Mouse (Mus musculus) liver, embryonic 13.5 days (tissue): Measurements from ENCODE around the gene Zfp319. TPM values are rescaled to one million over a fixed set of nuclear protein-coding genes. Genes with fewer than 3 reads are reported as not detected.

Experiments
- ATAC-seq: fragments of 200-750 bp; cut with Nextera tagmentation; 2 replicates; pipeline ENCODE4 v1.8.0; 2017; ENCODE audit warnings: low read depth, mild to moderate bottlenecking, moderate number of reproducible peaks, moderate library complexity
- DNase-seq: peaks from one replicate; pipeline ENCODE4 v3.0.0; 2022
- H3K27ac ChIP-seq: fragments of 300-500 bp; sonication (generic); 2 replicates; pipeline ENCODE4 v1.5.1; 2015; ENCODE audit warnings: moderate library complexity, mild to moderate bottlenecking, inconsistent platforms
- H3K27me3 ChIP-seq: fragments of 300-500 bp; sonication (generic); 2 replicates; pipeline ENCODE4 v1.6.1; 2015; ENCODE audit warnings: mild to moderate bottlenecking, inconsistent platforms
- H3K36me3 ChIP-seq: fragments of 300-500 bp; sonication (generic); 2 replicates; pipeline ENCODE4 v1.6.1; 2015; ENCODE audit warnings: mild to moderate bottlenecking, inconsistent platforms
- H3K4me1 ChIP-seq: fragments of 300-500 bp; sonication (generic); replicated peaks from 2 replicates; pipeline ENCODE4 v1.6.1; 2015; ENCODE audit warnings: inconsistent platforms
- H3K4me2 ChIP-seq: fragments of 300-500 bp; sonication (generic); 2 replicates; pipeline ENCODE4 v1.6.1; 2015; ENCODE audit warnings: inconsistent platforms, mild to moderate bottlenecking, moderate library complexity
- H3K4me3 ChIP-seq: fragments of 300-500 bp; sonication (generic); replicated peaks from 2 replicates; pipeline ENCODE4 v1.5.1; 2015; ENCODE audit warnings: mild to moderate bottlenecking, inconsistent platforms
- H3K9ac ChIP-seq: fragments of 300-500 bp; sonication (generic); 2 replicates; pipeline ENCODE4 v1.6.1; 2015; ENCODE audit warnings: mild to moderate bottlenecking, inconsistent platforms
- H3K9me3 ChIP-seq: fragments of 300-500 bp; sonication (generic); replicated peaks from 2 replicates; pipeline ENCODE4 v1.6.1; 2016; ENCODE audit warnings: inconsistent platforms
- WGBS: fragments of 180-500 bp; shearing (Covaris S2); methylation state at CpG from one replicate; pipeline ENCODE4 v1.1.7; 2015; ENCODE audit not compliant: insufficient replicate concordance; 5-methylcytosine and 5-hydroxymethylcytosine counted together
- polyA plus RNA-seq: library from polyadenylated mRNA; unstranded; fragments of >200 nt; fragmentation: Nextera tagmentation; extraction: Ambion mirVana; gene quantifications from 2 replicates; pipeline ENCODE4 v1.2.1, GENCODE M21; 2015

Gene Zfp319
- polyA plus RNA-seq, 1 experiment from 2014 or later: 0.78 TPM

GRCm38 (mm10) chr8:95348356-95348755 lies 16.6 kb upstream of the Zfp319 start:
- Histone ChIP-seq H3K4me1 (peaks cover 13% of the 10 kb centered on the region; the same call in 1 of the 2 replicates), H3K27me3 (peaks cover 53% of the 10 kb centered on the region), H3K9me3 (no peaks in the 10 kb centered on the region), H3K4me2 (no peak overlapping the region), H3K27ac (no peak overlapping the region), H3K4me3 (no peak overlapping the region), H3K9ac (no peak overlapping the region), H3K36me3 (peaks cover 9% of the 10 kb centered on the region; the same call in 1 of the 2 replicates)
- DNase-seq (no peak), ATAC-seq (no peak)
- WGBS: 52% methylated on average over 2 of the region's 2 CpGs

- no peak for DNase-seq
- WGBS: 26% methylated on average over 8 of the region's 8 CpGs
- no peak overlapping the region for H3K9ac ChIP-seq
- no peaks in the 10 kb centered on the region for H3K9me3 ChIP-seq
- H3K4me3 ChIP-seq: no peak overlapping the region
- ATAC-seq: peak; percentile 24; the same call in 1 of the 2 replicates
- H3K36me3 ChIP-seq: peaks cover 16% of the 10 kb centered on the region; the same call in 1 of the 2 replicates
- no peak overlapping the region for H3K4me2 ChIP-seq
- peaks cover 4% of the 10 kb centered on the region; the same call in 1 of the 2 replicates for H3K4me1 ChIP-seq
- no peak overlapping the region for H3K27ac ChIP-seq
- H3K27me3 ChIP-seq: peaks cover 38% of the 10 kb centered on the region
Observed at GRCm38 (mm10) chr8:95346643-95347545, 15.1 kb upstream of the Zfp319 start.

- Histone ChIP-seq H3K27ac (no peak overlapping the region), H3K9me3 (no peaks in the 10 kb centered on the region), H3K4me1 (no peaks in the 10 kb centered on the region), H3K27me3 (peaks cover 18% of the 10 kb centered on the region), H3K4me3 (no peak overlapping the region), H3K4me2 (no peak overlapping the region), H3K9ac (no peak overlapping the region), H3K36me3 (peaks cover 17% of the 10 kb centered on the region; the same call in 1 of the 2 replicates)
- DNase-seq (no peak), ATAC-seq (no peak)
- 69% methylated on average over 6 of the region's 6 CpGs for WGBS
Observed at GRCm38 (mm10) chr8:95344668-95345067, 12.9 kb upstream of the Zfp319 start.

- no peak overlapping the region for H3K9ac ChIP-seq
- no peak overlapping the region for H3K27ac ChIP-seq
- no peak overlapping the region for H3K4me2 ChIP-seq
- WGBS: 65% methylated on average over 5 of the region's 5 CpGs
- no peaks in the 10 kb centered on the region for H3K4me1 ChIP-seq
- no peaks in the 10 kb centered on the region for H3K9me3 ChIP-seq
- no peaks in the 10 kb centered on the region for H3K27me3 ChIP-seq
- no peak overlapping the region for H3K4me3 ChIP-seq
- DNase-seq: no peak
- H3K36me3 ChIP-seq: peaks cover 28% of the 10 kb centered on the region
- no peak for ATAC-seq
Observed at GRCm38 (mm10) chr8:95341721-95342120, 10.0 kb upstream of the Zfp319 start.

- DNase-seq: no peak
- Histone ChIP-seq H3K4me3 (no peak overlapping the region), H3K9ac (no peak overlapping the region), H3K36me3 (peaks cover 25% of the 10 kb centered on the region), H3K4me1 (peaks cover 16% of the 10 kb centered on the region), H3K9me3 (no peaks in the 10 kb centered on the region), H3K4me2 (no peak overlapping the region), H3K27ac (no peak overlapping the region), H3K27me3 (no peaks in the 10 kb centered on the region)
- ATAC-seq: no peak
Observed at GRCm38 (mm10) chr8:95336363-95336762, 4.6 kb upstream of the Zfp319 start.

- H3K4me3 ChIP-seq: no peak overlapping the region
- DNase-seq (no peak), ATAC-seq (no peak)
- 49% methylated on average over 1 of the region's 1 CpGs for WGBS
- no peak overlapping the region for H3K27ac ChIP-seq
- H3K4me1 ChIP-seq: peaks cover 22% of the 10 kb centered on the region
- H3K4me2 ChIP-seq: no peak overlapping the region
- no peaks in the 10 kb centered on the region for H3K27me3 ChIP-seq
- H3K9me3 ChIP-seq: no peaks in the 10 kb centered on the region
- no peak overlapping the region for H3K9ac ChIP-seq
- H3K36me3 ChIP-seq: peaks cover 25% of the 10 kb centered on the region
Observed at GRCm38 (mm10) chr8:95335706-95336105, 4.0 kb upstream of the Zfp319 start.

GRCm38 (mm10) chr8:95332437-95333199 lies 868 bp upstream of the Zfp319 start:
- peak overlapping the region; percentile 93 for H3K27ac ChIP-seq
- peak overlapping the region; percentile 95 for H3K4me2 ChIP-seq
- peak overlapping the region; percentile 75 for H3K4me3 ChIP-seq
- ATAC-seq (no peak), DNase-seq (no peak)
- H3K4me1 ChIP-seq: peaks cover 33% of the 10 kb centered on the region
- H3K9ac ChIP-seq: peak overlapping the region; percentile 85
- H3K9me3 ChIP-seq: no peaks in the 10 kb centered on the region
- peaks cover 39% of the 10 kb centered on the region for H3K36me3 ChIP-seq
- 22% methylated on average over 21 of the region's 21 CpGs for WGBS
- H3K27me3 ChIP-seq: no peaks in the 10 kb centered on the region

GRCm38 (mm10) chr8:95331156-95331719 lies 512 bp downstream of the Zfp319 start:
- peak overlapping the region; percentile 85 for H3K9ac ChIP-seq
- H3K4me2 ChIP-seq: peak overlapping the region; percentile 95
- WGBS: under 1% methylated on average over 38 of the region's 38 CpGs
- peak; percentile 36 for ATAC-seq
- no peaks in the 10 kb centered on the region for H3K27me3 ChIP-seq
- H3K9me3 ChIP-seq: no peaks in the 10 kb centered on the region
- peaks cover 33% of the 10 kb centered on the region for H3K4me1 ChIP-seq
- H3K36me3 ChIP-seq: peaks cover 43% of the 10 kb centered on the region
- H3K27ac ChIP-seq: peak overlapping the region; percentile 93
- H3K4me3 ChIP-seq: peak overlapping the region; percentile 75
- no peak for DNase-seq

- Histone ChIP-seq H3K4me1 (peaks cover 33% of the 10 kb centered on the region), H3K9ac (peak overlapping the region; percentile 85; the same call in 1 of the 2 replicates), H3K27ac (no peak overlapping the region), H3K4me3 (peak overlapping the region; percentile 75), H3K27me3 (no peaks in the 10 kb centered on the region), H3K9me3 (no peaks in the 10 kb centered on the region), H3K4me2 (peak overlapping the region; percentile 95), H3K36me3 (peaks cover 50% of the 10 kb centered on the region)
- DNase-seq (no peak), ATAC-seq (no peak)
- 6% methylated on average over 1 of the region's 1 CpGs for WGBS
Observed at GRCm38 (mm10) chr8:95330367-95330766, 1.4 kb downstream of the Zfp319 start.

- peaks cover 40% of the 10 kb centered on the region for H3K36me3 ChIP-seq
- 91% methylated on average over 46 of the region's 46 CpGs for WGBS
Observed at GRCm38 (mm10) chr8:95327866-95328465, 3.8 kb downstream of the Zfp319 start.

GRCm38 (mm10) chr8:95326822-95327221 lies 4.9 kb downstream of the Zfp319 start:
- Histone ChIP-seq H3K27me3 (peaks cover 7% of the 10 kb centered on the region), H3K27ac (no peak overlapping the region), H3K36me3 (peaks cover 40% of the 10 kb centered on the region)

More at GRCm38 (mm10) chr8:95327866-95328465, 3.8 kb downstream of the Zfp319 start:
- H3K9me3 ChIP-seq: no peaks in the 10 kb centered on the region
- no peak for ATAC-seq
- H3K4me1 ChIP-seq: peaks cover 28% of the 10 kb centered on the region
- H3K4me2 ChIP-seq: no peak overlapping the region
- no peak overlapping the region for H3K27ac ChIP-seq
- H3K27me3 ChIP-seq: 0 out of 2 replicates have a peak, but pooled peaks cover 3% of the 10 kb centered on the region
- no peak for DNase-seq
- no peak overlapping the region for H3K9ac ChIP-seq
- no peak overlapping the region for H3K4me3 ChIP-seq

More at GRCm38 (mm10) chr8:95326822-95327221, 4.9 kb downstream of the Zfp319 start:
- Histone ChIP-seq H3K4me2 (no peak overlapping the region), H3K9me3 (no peaks in the 10 kb centered on the region), H3K4me1 (peaks cover 19% of the 10 kb centered on the region), H3K4me3 (no peak overlapping the region), H3K9ac (no peak overlapping the region)
- WGBS: 80% methylated on average over 5 of the region's 5 CpGs
- ATAC-seq: no peak
- no peak for DNase-seq
